Mouse (Mus musculus): ENCODE measurements around the gene Cd209a. TPM values are rescaled to one million over a fixed set of nuclear protein-coding genes. Genes with fewer than 3 reads are reported as not detected.

The Cd209a gene
- polyA plus RNA-seq (2017; shearing (Covaris generic)) = not detected

GRCm38 (mm10) chr8:3748761-3749160 is at the start of gene Cd209a:
Gene Cd209a (minus strand): TSS chr8:3748984.

GRCm38 (mm10) chr8:3720551-3720950 is 28.2 kb downstream of the Cd209a start, which contains the start of gene Clec4g:
Gene Clec4g (minus strand): TSS chr8:3720651.

GRCm38 (mm10) chr8:3694121-3694520 is 54.7 kb downstream of the Cd209a start, which contains the start of gene Fcer2a:
Gene Fcer2a (minus strand): TSS chr8:3694175.

Other genes with a start within 250 kb of the Cd209a start
- 31.9 TPM for gene Mcoln1, start 248.5 kb downstream of the Cd209a start, polyA plus RNA-seq (2017; shearing (Covaris generic))
- gene Pnpla6, start 233.6 kb downstream of the Cd209a start, polyA plus RNA-seq (2017; shearing (Covaris generic)) = 65.1 TPM
- not detected for gene C330021F23Rik, start 181.0 kb downstream of the Cd209a start, polyA plus RNA-seq (2017; shearing (Covaris generic))
- gene Camsap3, start 161.7 kb downstream of the Cd209a start, polyA plus RNA-seq (2017; shearing (Covaris generic)) = not detected
- gene Xab2, start 127.7 kb downstream of the Cd209a start, polyA plus RNA-seq (2017; shearing (Covaris generic)) = 119 TPM
- 134 TPM for gene Pet100, start 127.4 kb downstream of the Cd209a start, polyA plus RNA-seq (2017; shearing (Covaris generic))
- 0.40 TPM for gene Pcp2, start 123.4 kb downstream of the Cd209a start, polyA plus RNA-seq (2017; shearing (Covaris generic))
- gene Stxbp2, start 118.0 kb downstream of the Cd209a start, polyA plus RNA-seq (2017; shearing (Covaris generic)) = 238 TPM
- gene Retn, start 93.2 kb downstream of the Cd209a start, polyA plus RNA-seq (2017; shearing (Covaris generic)) = not detected
- not detected for gene Mcemp1, start 83.2 kb downstream of the Cd209a start, polyA plus RNA-seq (2017; shearing (Covaris generic))
- not detected for gene Fcor, start 76.6 kb downstream of the Cd209a start, polyA plus RNA-seq (2017; shearing (Covaris generic))
- 39.1 TPM for gene Trappc5, start 72.7 kb downstream of the Cd209a start, polyA plus RNA-seq (2017; shearing (Covaris generic))
- 0.37 TPM for gene Fcer2a, start 54.8 kb downstream of the Cd209a start, polyA plus RNA-seq (2017; shearing (Covaris generic))
- gene Clec4g, start 28.3 kb downstream of the Cd209a start, polyA plus RNA-seq (2017; shearing (Covaris generic)) = not detected
- not detected for gene Cd209e, start 105.3 kb upstream of the Cd209a start, polyA plus RNA-seq (2017; shearing (Covaris generic))
- gene Cd209d, start 129.6 kb upstream of the Cd209a start, polyA plus RNA-seq (2017; shearing (Covaris generic)) = not detected
- gene Cd209b, start 177.9 kb upstream of the Cd209a start, polyA plus RNA-seq (2017; shearing (Covaris generic)) = not detected
- gene Cd209c, start 205.8 kb upstream of the Cd209a start, polyA plus RNA-seq (2017; shearing (Covaris generic)) = 0.40 TPM